Mouse (Mus musculus) gastrocnemius, adult 2 months (tissue): Measurements from ENCODE around the gene Dvl1. TPM values are rescaled to one million over a fixed set of nuclear protein-coding genes. Genes with fewer than 3 reads are reported as not detected.

Source experiments
- DNase-seq: peaks from one replicate; pipeline ENCODE4 v3.0.0; 2022
- H3K27ac ChIP-seq: fragments of 200-600 bp; 2 replicates; pipeline ENCODE4 v1.8.1; 2022; ENCODE audit warnings: mild to moderate bottlenecking
- H3K4me3 ChIP-seq: fragments of 200-600 bp; 2 replicates; pipeline ENCODE4 v1.8.1; 2022; ENCODE audit warnings: mild to moderate bottlenecking, moderate library complexity
- CTCF ChIP-seq: fragments of 200-600 bp; IDR thresholded peaks from 2 replicates; pipeline ENCODE4 v1.8.1; 2022; ENCODE audit warnings: antibody characterized with exemption, mild to moderate bottlenecking, moderate library complexity
- intact Hi-C: fragments of 180-260 bp; cut with DNase I; formaldehyde crosslinking; loops from one replicate; pipeline ENCODE4 v1.15.1; 2025
- long read RNA-seq, 2 experiments: library from polyadenylated mRNA; stranded (forward); transcript quantifications; one replicate each; pipeline ENCODE4 v2.0.0; 2021
- total RNA-seq, 2 experiments: library from RNA; stranded (reverse); gene quantifications; 2 replicates each; pipeline ENCODE4 v1.2.3; 2021

Dvl1 gene
- 100 to 1,000 TPM; 116 to 122 TPM for total RNA-seq
- long read RNA-seq, experiment 1, transcript Dvl1-201 (15 exons, 3,358 nt): major isoform, 168 of 531 reads
- long read RNA-seq, experiment 1, partial matches to known transcripts: 31 of 531 reads
- long read RNA-seq, experiment 1, other reads (novel, unspliced or antisense): 332 of 531 reads
- long read RNA-seq, experiment 2, transcript Dvl1-201 (15 exons, 3,358 nt): major isoform, 196 of 554 reads
- long read RNA-seq, experiment 2, partial matches to known transcripts: 26 of 554 reads
- long read RNA-seq, experiment 2, other reads (novel, unspliced or antisense): 332 of 554 reads

GRCm38 (mm10) chr4:155846871-155847578 is at the start of gene Dvl1:
TSS of gene Dvl1 (plus strand) at chr4:155847402.
- peak; percentile 64 for TF ChIP-seq CTCF
- intact Hi-C loops: loop anchor here (2.0 kb wide), 2 partner anchors 14 to 46 kb away; no protein-coding TSS in a partner anchor
- Histone ChIP-seq H3K27ac (peak within 1 kb of the TSS; percentile 98), H3K4me3 (peak within 1 kb of the TSS; percentile 94)
- DNase-seq: peak; percentile 97

- no peak for DNase-seq
- no peak overlapping the region for H3K4me3 ChIP-seq
- intact Hi-C loops: no loop called here
- H3K27ac ChIP-seq: no peak overlapping the region
- no peak for TF ChIP-seq CTCF
Observed at GRCm38 (mm10) chr4:155802075-155802474, 45.1 kb upstream of the Dvl1 start.

GRCm38 (mm10) chr4:155802741-155803339 is 44.4 kb upstream of the Dvl1 start, which contains the start of gene Mrpl20:
TSS of gene Mrpl20 (plus strand) at chr4:155802878.
- no peak for DNase-seq
- TF ChIP-seq CTCF: peak; percentile 27
- H3K4me3 ChIP-seq: peak within 1 kb of the TSS; percentile 88
- H3K27ac ChIP-seq: peak within 1 kb of the TSS; percentile 91
- intact Hi-C loops: no loop called here

GRCm38 (mm10) chr4:155803340-155804041 is 43.7 kb upstream of the Dvl1 start:
- intact Hi-C loops: no loop called here
- Histone ChIP-seq H3K27ac (peak overlapping the region; percentile 91), H3K4me3 (peak overlapping the region; percentile 88)
- DNase-seq: peak; percentile 98
- 0 out of 2 replicates have a peak, but pooled peaks have one; percentile 1 for TF ChIP-seq CTCF

GRCm38 (mm10) chr4:155807841-155808240 is 39.4 kb upstream of the Dvl1 start:
- TF ChIP-seq CTCF: no peak
- DNase-seq: no peak
- intact Hi-C loops: no loop called here
- no peak overlapping the region for H3K4me3 ChIP-seq
- H3K27ac ChIP-seq: no peak overlapping the region

- peak within 1 kb of the TSS; percentile 99 for H3K27ac ChIP-seq
- intact Hi-C loops: no loop called here
- peak; percentile 96 for DNase-seq
- TF ChIP-seq CTCF: no peak
- H3K4me3 ChIP-seq: peak within 1 kb of the TSS; percentile 80
Observed at GRCm38 (mm10) chr4:155811929-155812664, 35.1 kb upstream of the Dvl1 start, which contains the start of gene Ccnl2. TSS of gene Ccnl2 (plus strand) at chr4:155812489.

GRCm38 (mm10) chr4:155812665-155813181 is 34.5 kb upstream of the Dvl1 start:
- Histone ChIP-seq H3K27ac (peak overlapping the region; percentile 99), H3K4me3 (peak overlapping the region; percentile 80)
- intact Hi-C loops: loop anchor here (1.0 kb wide), 1 partner anchor 18 kb away; no protein-coding TSS in a partner anchor
- no peak for TF ChIP-seq CTCF
- DNase-seq: no peak

- H3K4me3 ChIP-seq: no peak overlapping the region
- H3K27ac ChIP-seq: no peak overlapping the region
- DNase-seq: no peak
- no peak for TF ChIP-seq CTCF
- intact Hi-C loops: no loop called here
Observed at GRCm38 (mm10) chr4:155817533-155817932, 29.7 kb upstream of the Dvl1 start.

- Histone ChIP-seq H3K27ac (no peak overlapping the region), H3K4me3 (no peak overlapping the region)
- intact Hi-C loops: no loop called here
- no peak for DNase-seq
- TF ChIP-seq CTCF: peak; percentile 51
Observed at GRCm38 (mm10) chr4:155821025-155821424, 26.2 kb upstream of the Dvl1 start.

GRCm38 (mm10) chr4:155823443-155823842 is 23.8 kb upstream of the Dvl1 start:
- intact Hi-C loops: no loop called here
- DNase-seq: no peak
- H3K4me3 ChIP-seq: no peak overlapping the region
- no peak overlapping the region for H3K27ac ChIP-seq
- TF ChIP-seq CTCF: no peak

- H3K4me3 ChIP-seq: no peak overlapping the region
- no peak for DNase-seq
- intact Hi-C loops: loop anchor here (1.0 to 10.0 kb wide), 2 partner anchors 17 to 115 kb away; partner anchors contain the start of gene Ube2j2
Observed at GRCm38 (mm10) chr4:155829866-155830265, 17.3 kb upstream of the Dvl1 start.

More at GRCm38 (mm10) chr4:155829866-155830265, 17.3 kb upstream of the Dvl1 start:
- TF ChIP-seq CTCF: no peak
- no peak overlapping the region for H3K27ac ChIP-seq
